Mouse (Mus musculus) layer of hippocampus, adult 11-12 months (tissue): Measurements from ENCODE around the gene Cmss1.

Experiments
- DNase-seq: peaks from one replicate; pipeline ENCODE4 v3.0.0; 2022; ENCODE audit warnings: low spot score

Cmss1 gene

DNA sequence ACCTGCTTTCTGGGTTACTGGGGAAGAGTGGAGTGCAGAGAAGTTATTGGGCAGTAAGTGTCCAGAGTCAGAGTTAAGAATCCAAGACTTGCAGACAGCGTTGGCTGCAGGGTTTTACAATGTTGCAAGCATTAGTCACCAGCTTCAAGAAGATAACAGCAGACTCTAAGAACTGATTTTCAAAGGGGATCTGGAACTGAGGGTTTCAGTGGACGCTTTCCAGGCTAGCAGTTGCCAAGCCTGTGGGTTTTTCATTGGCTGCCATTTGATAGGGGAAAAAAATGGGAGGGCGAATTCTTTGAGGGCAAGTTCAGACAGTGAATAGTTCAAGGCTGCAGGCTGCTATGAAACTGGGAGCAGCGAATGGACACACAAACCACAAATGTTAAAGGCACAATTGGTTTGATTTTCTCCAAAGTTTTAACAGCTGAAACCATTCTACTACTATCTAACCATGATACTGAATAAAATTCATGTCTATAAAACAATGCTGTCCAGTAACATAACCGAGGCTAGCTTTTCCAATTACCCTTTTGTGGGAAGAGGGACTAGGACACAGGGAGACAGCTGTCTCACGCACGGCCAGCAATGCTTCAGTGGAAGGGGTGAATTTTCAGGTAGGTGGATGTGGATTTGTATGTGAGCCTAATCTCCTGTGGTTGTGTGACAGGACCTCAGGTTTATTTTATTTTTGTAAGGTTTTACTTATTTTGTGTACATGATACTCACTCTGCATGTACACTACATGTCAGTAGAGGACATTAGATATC lies 179.0 kb downstream of the Cmss1 start:
- no peak for DNase-seq

DNA sequence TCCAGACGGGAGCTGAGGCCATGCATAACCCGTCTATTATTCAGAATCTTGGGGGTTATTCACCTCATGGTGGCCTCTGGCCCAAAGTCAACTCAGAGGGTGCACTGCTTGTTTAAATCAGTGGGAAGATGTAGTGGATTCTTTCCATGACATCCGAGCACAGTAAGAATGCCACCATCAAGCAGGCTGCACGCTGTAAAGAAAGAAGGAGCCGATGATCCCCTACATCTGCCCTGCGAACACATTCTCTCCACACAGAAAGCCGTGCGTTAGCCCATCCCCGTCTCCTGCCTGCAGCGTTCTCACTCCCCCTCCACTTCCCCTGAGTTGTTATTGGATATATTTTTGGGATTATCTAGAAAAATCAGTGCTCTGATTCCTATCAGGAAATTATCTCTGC lies 180.0 kb downstream of the Cmss1 start:
- DNase-seq: no peak

DNA sequence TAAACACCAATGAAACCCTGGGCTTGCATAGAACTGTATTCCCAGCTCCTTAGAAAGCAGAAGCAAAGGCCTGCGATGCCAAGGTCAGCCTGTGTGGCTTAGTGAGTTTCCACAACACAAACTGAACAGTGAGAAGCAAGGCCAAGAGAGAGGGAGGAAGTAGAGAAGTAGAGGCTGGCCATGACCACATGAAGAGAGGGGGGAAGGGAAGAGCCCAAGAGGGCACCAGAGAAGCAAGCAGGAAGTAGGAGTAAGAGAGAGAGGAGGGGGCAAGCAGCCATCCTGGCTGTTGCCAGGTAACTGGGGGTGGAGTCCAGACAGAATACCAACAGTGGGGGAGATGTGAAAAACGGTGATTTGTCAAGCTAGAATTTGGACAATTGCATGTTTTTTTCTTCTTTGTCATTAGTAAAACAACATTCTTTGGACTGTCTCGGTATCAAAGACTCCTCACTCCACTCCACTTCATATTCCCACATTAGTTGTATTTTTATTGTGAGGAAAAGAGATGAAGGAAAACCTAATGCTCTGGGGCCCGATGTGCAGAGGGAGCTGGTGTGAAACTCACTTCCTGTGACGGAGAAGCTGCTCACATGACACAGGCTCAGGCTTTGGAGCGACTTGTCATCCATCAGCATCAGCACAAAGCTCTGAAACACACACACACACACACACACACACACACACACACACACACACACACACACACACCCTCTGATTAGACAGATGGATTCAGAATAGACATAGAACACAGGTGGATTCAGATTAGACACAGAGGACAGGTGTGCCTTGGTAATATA lies 183.5 kb downstream of the Cmss1 start:
- no peak for DNase-seq

DNA sequence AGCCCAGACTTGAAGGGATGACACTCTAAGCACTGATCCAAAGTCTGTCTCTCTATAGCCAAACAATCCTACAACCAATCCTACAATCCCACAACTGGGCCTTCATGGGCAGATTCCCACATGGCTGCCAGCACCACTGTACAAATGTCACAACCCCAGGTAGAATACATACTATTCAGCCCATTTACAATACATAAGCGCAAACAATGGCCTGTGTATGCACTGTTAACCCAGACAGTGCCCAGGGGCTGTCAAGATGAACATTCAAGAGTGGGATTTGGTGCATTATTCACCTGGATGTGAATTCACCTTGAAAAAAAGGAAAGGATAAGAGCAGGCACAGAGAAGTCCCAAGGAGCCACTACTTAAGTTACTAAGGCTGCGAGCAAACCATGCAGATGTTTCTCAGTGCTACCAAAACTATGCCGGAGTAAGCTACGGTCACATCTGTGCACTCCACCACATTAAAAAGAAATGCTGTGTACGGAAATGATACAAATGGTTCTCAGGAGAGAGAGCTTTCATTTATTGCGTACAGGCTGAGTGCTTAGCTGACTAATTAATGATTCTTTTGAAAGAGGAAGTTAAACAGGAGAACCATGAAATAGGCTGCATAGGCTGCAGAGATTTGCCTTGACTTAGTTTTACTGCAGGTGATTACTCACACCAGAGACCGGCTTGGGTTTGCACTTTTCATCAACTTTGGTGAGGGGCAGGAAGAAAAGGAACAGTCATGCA lies 184.8 kb downstream of the Cmss1 start:
- DNase-seq: no peak

DNA sequence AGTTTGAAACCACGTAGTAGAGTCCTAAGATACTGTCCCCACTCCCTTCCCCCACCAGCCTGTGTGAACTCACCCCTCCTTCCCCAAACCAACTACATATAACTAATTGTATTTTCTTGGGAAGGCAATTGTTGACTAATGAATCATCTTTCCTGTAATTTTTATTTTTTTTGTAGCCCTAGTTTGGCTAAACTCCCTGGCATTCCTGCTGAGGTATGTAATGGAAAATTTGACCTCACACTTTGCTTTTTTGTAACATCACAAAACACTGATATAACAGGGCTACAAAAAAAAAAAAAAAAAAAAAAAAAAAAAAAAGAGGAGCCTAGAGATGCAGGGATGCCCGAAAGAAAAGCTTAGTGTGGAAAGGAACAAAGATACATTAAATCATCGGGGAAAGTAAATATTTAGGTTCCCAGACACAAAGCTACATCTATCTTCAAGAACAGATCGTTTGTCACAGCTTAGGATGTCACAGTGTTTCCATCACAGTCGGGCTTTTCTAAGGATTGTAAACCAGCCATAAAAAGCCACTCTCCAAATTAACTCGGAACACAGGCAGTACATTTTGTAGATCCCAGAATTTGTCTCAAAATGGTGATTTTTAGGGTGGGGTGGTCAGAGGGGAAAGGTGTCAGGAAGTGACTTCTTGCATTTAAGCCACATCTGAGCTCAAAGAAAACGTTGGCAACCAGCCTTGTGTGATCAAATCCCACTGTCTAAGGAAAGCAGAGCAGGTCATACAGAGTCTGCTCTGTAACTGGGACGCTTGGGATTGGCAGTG lies 185.7 kb downstream of the Cmss1 start:
- no peak for DNase-seq

DNA sequence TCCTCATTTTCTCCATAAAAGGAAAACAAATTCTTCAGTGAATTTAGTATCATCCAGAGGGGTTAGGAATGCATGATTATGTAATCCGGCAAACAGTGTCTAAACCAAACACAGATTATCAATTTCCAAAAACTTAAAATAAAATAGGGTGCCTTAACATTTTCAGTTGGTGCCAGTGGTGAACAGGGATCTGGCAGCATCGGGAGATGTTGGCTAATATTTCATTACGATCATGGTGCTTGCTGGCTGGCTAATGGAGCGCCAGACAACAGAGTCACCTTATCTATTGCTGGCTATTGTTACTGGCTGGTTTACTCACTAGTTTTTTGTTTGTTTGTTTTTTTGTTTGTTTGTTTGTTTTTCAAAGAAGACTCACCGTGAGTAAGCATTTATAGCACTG lies 186.8 kb downstream of the Cmss1 start:
- DNase-seq: no peak

DNA sequence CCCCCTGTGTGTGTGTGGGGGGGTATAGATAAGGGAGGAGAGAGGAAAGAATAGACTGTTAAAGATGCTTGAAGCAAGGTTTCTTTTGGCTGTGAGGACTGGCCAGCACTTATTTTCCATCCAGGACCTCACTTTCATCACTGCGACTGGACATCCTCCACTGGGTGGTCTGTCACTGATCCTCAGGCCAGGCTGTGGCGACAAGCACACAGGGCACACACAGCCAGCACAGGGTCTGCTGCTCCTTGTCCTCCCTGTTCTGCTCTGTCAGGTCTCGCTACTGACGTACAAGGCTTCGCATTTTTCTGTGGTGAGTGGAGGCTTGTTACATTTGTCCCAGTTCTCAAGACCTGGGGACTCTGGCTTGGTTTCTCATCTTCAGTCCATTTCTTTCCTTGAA lies 187.3 kb downstream of the Cmss1 start:
- DNase-seq: no peak

DNA sequence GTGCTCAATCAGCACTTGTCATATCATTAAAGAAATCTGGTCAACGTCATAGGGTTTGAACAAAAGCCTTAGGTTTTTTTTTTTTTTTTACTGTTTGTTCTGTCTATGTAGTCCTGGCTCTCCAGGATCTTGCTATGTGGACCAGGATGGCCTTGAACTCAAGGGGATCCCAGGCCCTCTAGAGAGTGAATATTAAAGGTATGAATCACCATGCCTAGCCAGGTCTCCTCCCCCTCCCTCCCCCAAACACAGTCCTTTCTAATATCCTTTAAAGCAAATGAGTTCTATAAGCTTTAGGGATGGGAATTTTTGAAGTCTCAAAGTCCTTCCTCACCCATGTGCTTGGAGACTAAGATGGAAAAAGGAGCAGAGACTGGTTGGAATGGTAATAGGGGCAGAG lies 188.7 kb downstream of the Cmss1 start:
- DNase-seq: no peak

DNA sequence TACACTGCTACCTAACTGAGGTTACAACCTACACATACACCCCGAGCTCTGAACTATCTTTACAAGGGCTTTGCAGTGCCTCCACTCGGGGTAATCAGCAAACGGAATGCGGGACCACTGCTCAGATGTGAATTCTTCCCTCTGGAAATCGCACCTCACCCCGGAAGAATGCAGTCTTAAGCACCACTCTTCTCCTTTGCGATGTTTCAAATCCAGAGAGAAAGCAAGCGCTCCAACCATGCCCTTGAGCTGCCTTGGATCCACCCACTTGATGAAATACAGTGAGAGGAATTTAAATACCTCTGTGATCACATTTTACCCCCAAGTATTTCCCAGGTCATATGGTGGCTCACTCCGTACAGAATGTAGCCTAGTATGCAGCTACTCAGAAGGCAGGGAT lies 189.6 kb downstream of the Cmss1 start:
- no peak for DNase-seq

DNA sequence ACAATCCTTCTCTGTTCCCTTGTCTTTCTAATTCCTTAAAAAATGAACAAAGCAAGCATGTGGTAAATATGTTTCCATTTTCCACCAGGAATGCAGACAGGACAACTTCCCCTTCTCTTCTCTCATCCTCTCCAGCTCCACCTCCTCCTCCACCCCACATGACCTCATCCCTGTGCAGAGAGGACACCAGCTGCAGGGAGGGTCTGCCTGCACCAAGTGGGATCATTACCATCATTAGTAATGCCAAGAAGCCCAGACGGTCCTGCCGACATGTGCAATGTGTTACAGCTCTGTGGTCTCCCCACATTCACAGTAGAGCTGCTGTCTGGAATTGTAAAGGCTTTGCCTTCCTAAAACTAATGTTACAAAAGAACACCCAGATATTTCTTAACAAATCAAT lies 190.6 kb downstream of the Cmss1 start:
- no peak for DNase-seq

DNA sequence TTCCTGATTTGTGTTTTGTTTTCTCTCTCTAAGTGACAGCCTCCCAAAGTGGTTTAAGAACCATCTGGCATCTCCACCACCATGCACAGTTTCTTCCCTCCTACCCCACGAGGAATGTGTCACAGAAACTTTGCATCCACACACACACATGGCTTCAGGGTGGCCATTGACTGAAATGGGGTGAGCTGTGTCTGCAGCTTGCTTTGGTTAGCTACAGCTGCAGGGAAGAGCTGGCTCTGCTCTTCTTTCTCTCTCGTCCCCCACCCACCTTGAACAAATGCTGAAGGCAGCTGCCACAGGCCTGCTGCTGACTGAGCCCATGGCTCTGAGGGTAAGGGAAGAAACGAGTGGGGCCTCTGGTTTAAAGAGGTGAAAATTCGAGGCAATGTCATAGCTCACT lies 193.9 kb downstream of the Cmss1 start:
- no peak for DNase-seq

DNA sequence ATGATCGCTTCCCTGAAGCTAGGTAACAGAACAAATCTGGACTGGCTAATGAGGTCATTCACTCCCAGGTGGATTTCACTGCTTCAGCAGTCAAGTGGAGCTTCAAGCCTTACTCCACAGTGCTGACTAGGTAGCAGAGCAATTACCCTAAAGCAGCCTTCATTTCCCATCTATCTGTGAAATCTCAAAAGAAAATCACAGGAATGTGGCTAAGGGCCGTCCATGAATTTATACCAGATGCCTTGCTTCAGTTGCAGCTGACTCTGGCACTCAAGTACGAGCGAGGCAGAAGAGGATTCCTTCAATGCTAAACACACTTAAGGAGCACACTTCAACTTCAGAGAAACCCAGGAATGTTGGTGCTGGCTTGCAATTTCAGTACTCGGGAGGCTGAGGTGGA lies 202.8 kb downstream of the Cmss1 start:
- DNase-seq: no peak

DNA sequence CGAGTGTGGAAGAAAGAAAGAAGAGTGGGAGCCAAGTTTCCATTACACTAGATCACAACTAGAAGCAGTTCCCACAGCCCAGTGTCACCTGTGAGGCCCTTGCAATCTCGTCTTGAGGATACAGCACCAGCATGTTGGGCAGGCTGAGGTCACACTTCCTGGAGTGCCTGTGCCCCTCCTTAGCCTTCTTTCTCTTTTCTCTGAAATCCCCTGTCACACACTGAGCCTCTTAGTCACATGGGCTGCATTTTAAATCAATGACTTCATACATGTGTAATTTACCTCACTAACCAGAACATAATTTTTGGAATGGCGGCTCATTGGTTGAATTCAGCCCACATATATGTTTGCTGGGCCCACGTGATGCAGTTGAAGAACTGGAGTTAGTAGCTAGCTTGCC lies 203.8 kb downstream of the Cmss1 start:
- DNase-seq: no peak

DNA sequence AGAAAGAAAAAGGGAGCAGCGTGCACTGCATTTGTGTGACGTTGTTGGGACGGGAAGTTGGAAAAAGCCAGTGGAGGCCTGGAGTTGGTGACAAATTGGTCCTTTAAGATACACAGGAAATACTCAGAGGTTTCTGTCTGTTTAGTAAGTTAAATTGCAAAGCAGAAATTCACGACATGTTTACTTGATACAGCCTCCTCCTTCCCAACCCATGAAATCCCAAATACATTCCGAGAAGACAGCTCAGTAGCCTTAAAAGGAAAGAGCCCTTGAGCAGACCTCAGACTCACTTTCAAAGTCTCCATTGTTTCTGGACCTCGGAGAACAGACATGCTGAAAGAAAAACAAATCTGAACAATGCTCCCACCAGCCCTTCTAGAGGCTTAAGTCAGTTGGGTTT lies 205.0 kb downstream of the Cmss1 start:
- DNase-seq: no peak

DNA sequence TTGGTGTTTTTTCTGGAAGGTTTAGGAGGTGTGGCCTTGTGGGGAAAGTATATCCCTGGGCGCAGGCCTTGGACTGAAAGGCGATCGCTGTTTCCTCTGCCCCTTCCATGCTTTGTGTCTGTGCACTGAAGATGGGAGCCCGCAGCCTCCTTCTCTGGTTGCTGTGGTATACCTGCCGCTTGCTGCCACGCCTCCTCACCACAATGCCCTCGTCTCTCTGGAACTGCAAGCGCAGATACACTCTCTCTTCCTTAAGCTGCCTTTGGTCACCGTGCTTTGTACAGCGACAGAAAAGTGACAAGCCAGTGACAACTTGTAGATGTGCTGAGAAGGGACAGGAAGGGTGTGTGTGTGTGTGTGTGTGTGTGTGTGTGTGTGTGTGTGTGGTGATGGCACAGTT lies 207.1 kb downstream of the Cmss1 start:
- DNase-seq: no peak

DNA sequence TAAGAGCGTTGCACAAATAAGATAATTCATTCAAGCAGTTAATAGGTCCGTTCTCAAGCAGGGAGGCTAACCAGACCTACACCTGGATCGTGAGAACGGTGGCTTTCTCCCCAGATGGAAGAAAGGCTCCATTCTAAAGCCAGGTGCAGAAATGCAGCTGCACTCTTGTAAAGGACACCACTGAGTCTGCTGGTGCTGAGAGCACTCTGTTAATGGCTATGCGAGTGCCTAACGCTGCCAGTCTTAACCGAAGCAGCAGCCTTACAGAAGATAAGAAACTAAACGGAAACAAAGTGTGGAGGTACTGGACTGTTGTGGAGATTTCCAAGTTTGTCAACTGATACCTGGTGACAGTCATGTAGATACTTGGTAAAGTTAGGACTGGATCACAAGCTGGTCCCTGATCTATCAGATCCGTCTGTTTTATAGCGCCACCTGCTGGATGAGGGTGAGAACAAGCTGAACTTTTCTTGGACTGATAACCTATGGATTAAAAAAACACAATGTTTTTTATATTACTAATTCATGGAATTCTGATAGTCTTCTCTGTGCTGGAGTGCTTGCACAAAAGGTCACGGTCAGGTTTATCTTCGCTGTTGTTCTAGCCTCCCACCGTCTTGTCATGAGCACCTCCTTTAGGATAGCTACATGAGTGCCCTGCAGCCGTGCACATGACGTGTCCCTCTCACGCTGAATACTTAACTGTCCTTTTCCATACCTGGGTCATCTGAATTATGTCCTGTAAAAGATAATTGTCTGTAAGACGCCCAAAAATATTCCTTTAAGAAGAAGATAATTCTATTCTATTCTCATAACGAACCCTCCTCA lies 208.1 kb downstream of the Cmss1 start:
- DNase-seq: peak; percentile 74

DNA sequence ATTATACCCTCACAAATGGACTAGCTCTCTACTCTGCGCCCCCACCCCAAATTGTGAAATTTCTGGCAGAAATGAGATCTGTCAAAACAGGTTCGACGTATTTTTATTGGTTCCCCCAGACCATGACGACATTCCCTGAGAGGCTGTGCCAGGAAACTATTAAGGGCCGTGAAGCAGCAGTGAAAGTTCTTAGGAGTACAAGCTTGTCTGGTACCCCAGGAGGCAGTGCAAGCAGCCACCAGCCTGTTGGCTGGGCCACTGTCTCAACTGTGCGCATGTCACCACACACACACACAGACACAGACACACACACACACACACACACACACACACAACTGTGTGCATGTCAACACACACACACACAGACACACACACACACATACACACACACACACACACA lies 208.8 kb downstream of the Cmss1 start:
- DNase-seq: no peak

DNA sequence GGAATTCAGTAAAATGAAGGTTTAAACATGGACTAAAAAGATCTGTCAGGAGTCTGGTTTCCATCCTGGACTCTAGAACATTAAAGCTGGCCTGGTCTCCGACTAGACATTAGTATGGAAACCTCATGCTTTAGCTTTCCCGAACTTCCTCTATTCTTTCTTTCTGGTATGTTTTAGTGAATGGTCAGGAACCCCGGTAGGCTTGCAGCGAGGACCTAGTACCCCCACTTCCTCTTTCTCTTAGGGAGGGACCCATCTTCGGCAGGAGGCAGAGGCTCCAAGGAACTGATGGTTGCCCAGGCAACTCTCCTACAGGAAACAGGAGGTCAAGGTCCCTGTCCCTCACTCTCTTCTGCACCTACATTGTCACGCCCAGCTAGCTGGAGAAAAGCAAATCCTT lies 210.4 kb downstream of the Cmss1 start:
- DNase-seq: no peak

DNA sequence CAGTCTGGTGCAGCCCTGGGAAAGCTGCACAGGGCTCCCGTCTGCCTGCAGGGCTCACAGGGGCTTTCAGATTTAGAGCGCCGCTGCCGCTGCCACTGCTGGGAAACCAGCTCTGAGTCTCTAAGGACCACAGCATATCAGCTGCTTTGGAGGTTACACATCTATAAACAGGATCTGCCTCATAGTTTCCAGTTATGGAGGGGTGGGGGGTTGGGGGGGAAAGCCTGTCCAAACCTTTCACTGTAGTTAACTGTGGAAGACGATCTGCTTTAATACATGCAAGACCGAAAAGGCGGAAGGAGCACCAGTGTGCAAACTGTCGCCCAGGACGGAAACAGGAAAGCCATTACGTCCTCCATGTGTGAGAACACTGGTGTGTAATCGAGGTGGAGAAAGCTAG lies 213.5 kb downstream of the Cmss1 start:
- DNase-seq: no peak

DNA sequence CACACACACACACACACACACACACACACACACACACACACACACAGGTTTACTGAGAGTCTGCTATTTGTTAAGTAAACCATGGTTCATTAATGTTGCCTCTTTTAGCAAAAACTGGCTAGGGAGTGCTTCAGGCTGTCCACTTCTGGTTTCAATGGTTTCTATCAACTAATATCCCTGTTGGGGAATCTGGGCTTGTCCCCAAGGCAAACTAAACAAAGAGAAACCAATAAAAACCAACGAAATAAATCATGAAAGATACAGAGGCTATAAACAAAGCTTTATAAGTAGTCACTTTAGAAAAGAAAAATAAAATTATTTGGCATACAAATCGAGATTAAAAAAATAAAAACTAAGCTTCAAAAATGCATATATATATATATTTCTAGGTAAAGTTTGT lies 214.2 kb downstream of the Cmss1 start:
- no peak for DNase-seq

DNA sequence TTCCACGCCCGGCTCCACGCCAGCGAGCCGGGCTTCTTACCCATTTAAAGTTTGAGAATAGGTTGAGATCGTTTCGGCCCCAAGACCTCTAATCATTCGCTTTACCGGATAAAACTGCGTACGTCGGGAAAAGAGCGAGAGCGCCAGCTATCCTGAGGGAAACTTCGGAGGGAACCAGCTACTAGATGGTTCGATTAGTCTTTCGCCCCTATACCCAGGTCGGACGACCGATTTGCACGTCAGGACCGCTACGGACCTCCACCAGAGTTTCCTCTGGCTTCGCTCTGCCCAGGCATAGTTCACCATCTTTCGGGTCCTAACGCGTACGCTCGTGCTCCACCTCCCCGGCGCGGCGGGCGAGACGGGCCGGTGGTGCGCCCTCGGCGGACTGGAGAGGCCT lies 215.5 kb downstream of the Cmss1 start:
- peak; percentile 97 for DNase-seq
